Mouse (Mus musculus): Measurements from ENCODE around the gene A930004D18Rik. TPM values are rescaled to one million over a fixed set of nuclear protein-coding genes. Genes with fewer than 3 reads are reported as not detected.

A930004D18Rik gene
- polyA plus RNA-seq, 1 experiment from 2014 or later, result 11.8 TPM

DNA sequence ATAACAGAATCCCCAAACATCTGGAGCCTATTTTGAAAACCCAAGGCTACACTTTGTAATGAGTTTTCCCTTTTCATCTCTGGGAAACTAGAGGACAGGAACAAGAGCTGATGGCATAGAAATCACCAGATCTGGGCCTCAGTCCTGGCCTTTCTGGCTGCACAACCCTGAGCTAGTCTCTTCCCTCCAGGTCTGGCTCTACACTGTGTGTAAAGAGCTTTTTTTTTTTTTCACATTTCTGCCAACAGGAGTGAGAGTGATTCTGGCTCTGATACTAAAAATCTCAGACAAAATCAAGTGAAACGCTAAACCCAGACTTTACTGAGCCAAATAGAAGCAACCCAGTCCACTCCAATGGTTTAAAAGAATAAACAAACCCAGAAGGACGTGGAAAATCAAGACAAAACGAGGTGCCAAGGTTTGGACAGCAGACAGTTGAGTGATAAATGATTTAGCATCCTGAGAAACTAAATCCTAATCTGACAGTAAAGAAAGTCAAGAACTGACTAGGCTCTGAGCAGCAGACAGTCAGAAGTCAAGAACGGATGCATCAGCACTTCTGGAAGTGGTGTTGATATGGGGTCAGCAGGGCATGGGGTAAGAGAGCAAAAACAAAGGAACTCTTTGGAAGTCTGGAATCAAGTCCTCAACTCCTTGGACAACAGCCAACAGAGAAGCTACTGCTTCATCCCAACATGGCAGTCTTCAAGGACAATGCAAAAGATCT is 61.8 kb downstream of the A930004D18Rik start:
- H3K4me1 ChIP-seq, result no peaks in the 10 kb centered on the region
- no peak overlapping the region for H3K4me2 ChIP-seq
- H3K27me3 ChIP-seq (replicated peaks), result no peaks in the 10 kb centered on the region
- H3K9ac ChIP-seq, result no peak overlapping the region
- no peak for ATAC-seq (replicated peaks)
- WGBS, result 77% methylated on average over 4 of the region's 4 CpGs
- H3K4me3 ChIP-seq, result no peak overlapping the region
- no peaks in the 10 kb centered on the region for H3K36me3 ChIP-seq (replicated peaks)
- no peaks in the 10 kb centered on the region for H3K9me3 ChIP-seq
- no peak overlapping the region for H3K27ac ChIP-seq

Small RNA genes lying within 50 kb of the gene (microRNA-seq; reads per million reads assigned to microRNA genes)
- gene Mir7655, result 5.3 reads per million, percentile 23 among the genes with 10 or more reads in this experiment

Other genes with a start within 250 kb of the A930004D18Rik start
- gene H2al2a, start 40.8 kb downstream of the A930004D18Rik start, polyA plus RNA-seq (2015; fragmentation: Nextera tagmentation; extraction: Ambion mirVana), result not detected in 2 replicates
- 8.1 and 9.0 TPM in 2 replicates for gene Skida1, start 11.3 kb upstream of the A930004D18Rik start, polyA plus RNA-seq (2015; fragmentation: Nextera tagmentation; extraction: Ambion mirVana)
- 49.9 and 53.1 TPM in 2 replicates for gene Mllt10, start 17.5 kb upstream of the A930004D18Rik start, polyA plus RNA-seq (2015; fragmentation: Nextera tagmentation; extraction: Ambion mirVana)